Mouse (Mus musculus) right cerebral cortex, adult 18-20 months (tissue): ENCODE measurements at regions not wholly inside any gene's neighbourhood (a gene's known extent, or its start where the extent isn't known, plus 50 kb on each side); places are given as distances from the start of the nearest gene placed in this dataset.

Experiments
- DNase-seq: peaks from one replicate; pipeline ENCODE4 v3.0.0; 2022; ENCODE audit warnings: mixed read lengths

GRCm38 (mm10) chr10:55767571-55767970, 339.1 kb upstream of the Msl3l2 start:
- DNase-seq: peak; percentile 7

- DNase-seq: no peak
Observed at GRCm38 (mm10) chr10:55769642-55770041, 337.1 kb upstream of the Msl3l2 start.

DNA sequence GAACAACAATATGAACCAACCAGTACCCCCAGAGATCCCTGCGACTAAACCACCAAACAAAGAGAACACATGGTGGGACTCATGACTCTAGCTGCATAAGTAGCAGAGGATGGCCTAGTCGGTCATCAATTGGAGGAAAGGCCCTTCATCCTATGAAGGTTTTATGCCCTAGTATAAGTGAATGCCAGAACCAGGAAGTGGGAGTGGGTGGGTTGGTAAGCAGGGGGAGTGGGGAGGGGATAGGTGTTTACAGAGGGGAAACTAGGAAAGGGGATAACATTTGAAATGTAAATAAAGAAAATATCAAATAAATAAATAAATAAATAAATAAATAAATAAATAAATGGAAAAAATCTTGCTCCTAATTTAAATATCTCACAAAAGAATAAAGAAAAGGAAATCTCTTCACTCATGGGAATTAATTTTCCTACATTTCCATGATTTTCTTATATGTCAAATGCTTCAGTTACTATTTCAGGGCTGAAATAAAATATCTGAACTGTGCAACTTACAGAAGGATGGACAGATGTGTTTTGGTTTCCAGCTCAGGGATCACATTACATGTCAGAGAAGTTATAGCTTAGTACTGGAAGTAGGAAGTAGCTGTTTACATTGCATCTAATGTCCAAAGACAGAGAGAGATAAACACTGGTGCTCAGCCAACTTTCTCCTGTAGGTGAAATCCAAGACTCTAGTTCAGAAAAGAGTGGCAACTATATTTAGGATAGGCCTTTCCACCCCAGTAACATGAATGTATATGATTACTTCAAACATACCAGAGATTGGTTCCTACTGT, 323.8 kb upstream of the Msl3l2 start:
- DNase-seq: no peak

GRCm38 (mm10) chr10:55813966-55814365, 292.8 kb upstream of the Msl3l2 start:
- DNase-seq: no peak

GRCm38 (mm10) chr10:55851361-55851760, 255.4 kb upstream of the Msl3l2 start:
- no peak for DNase-seq

GRCm38 (mm10) chr10:55892606-55893005, 214.1 kb upstream of the Msl3l2 start:
- no peak for DNase-seq

- DNase-seq: no peak
Observed at GRCm38 (mm10) chr10:55929100-55929499, 177.6 kb upstream of the Msl3l2 start.

- DNase-seq: no peak
Observed at GRCm38 (mm10) chr10:55933993-55934392, 172.7 kb upstream of the Msl3l2 start.

- DNase-seq: no peak
Observed at GRCm38 (mm10) chr10:55935447-55935846, 171.3 kb upstream of the Msl3l2 start.

DNA sequence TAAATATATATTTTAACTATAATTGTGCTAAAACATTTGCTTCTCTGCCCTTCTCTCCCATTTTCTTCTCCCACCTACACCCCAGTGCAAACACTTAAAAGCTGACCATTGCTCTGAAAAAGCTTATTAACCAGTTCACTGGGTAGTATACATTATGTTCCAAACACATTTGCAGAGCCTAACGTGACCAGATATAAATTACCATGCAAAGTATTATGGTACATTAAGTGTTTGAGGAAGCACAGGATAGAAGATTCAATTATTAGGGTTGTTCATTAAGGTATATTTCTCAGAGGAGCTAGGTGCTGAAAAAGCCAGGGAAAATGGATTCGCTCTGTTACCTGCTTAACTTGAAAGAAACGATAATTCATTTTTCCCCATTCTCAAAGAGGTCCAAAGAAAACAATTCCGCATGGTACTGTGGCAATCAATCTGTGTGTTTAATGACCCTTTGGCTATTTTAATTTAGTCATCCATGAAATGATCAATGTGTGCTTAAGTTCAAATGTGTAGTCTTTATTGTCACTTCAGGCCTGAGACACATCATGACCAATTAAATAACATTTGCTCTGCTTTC, 144.0 kb upstream of the Msl3l2 start:
- no peak for DNase-seq
